Comparison of ENCODE assay signal across 8 mouse cellular contexts in the genomic region with DNA sequence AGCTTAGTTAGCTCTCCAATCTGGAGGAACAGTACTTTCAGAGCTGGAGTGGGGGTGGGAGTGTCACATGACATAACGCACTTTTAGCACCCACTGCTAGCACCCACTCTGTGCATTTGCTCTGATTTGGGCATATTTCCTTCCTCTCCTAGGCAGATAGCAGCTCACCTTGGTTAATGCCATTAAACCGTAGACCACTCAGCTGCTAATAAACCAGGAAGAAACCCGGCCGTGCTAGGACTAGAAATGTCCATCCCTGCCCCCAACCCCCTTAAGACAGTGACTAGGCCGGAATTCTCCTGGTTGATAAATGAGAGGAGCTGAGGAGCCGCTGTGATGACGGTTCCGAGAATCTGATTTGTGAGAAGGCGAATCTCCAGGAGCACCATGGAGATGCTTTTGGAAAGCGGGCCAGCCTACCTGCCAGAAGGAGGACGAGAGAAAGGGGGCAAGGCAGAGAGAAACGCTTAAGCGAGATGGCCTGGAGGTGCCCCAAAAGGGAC. TPM values are rescaled to one million over a fixed set of nuclear protein-coding genes. Genes with fewer than 3 reads are reported as not detected.
A peak's percentile ranks its signal among the peaks of the same experiment; 100 is the strongest.
DNase-seq lines count a peak whose midpoint lies in the region; ATAC-seq and TF ChIP-seq lines count a peak whose summit lies in the region.

A gene (plus strand): TSS at position 70 of the 503 bp plus-strand sequence.

- intact Hi-C loops in gastrocnemius, postnatal 36 days (cut with DNase I), result no loop called here

- no peak for DNase-seq in lung, adult 2 months
- no peak for DNase-seq in embryonic facial prominence, embryonic 14.5 days (ENCODE audit: low spot score)
- DNase-seq in layer of hippocampus, adult 18-20 months (ENCODE audit: low spot score in 2 of 2), result peak; percentile 76 to 94
- DNase-seq in gastrocnemius, postnatal 36 days, result no peak

- peaks cover 50% of the 10 kb centered on the region for H3K27me3 ChIP-seq in lung, embryonic 16.5 days (ENCODE audit: control insufficient read depth, insufficient read depth, low read depth, low read length)
- H3K27me3 ChIP-seq in embryonic facial prominence, embryonic 14.5 days (replicated peaks; ENCODE audit: control insufficient read depth, insufficient read depth, low read length), result peaks cover 51% of the 10 kb centered on the region
- H3K27me3 ChIP-seq in liver, embryonic 16.5 days (ENCODE audit: control insufficient read depth, insufficient read depth, low read depth, low read length), result peaks cover 44% of the 10 kb centered on the region

- no peaks in the 10 kb centered on the region for H3K36me3 ChIP-seq in lung, embryonic 16.5 days (ENCODE audit: control insufficient read depth, insufficient read depth, low read length)
- H3K36me3 ChIP-seq in embryonic facial prominence, embryonic 14.5 days (ENCODE audit: control insufficient read depth, insufficient read depth, low read length), result no peaks in the 10 kb centered on the region
- H3K36me3 ChIP-seq in liver, embryonic 16.5 days (ENCODE audit: control insufficient read depth, insufficient read depth), result no peaks in the 10 kb centered on the region

- peak within 1 kb of the TSS; percentile 54 for H3K9ac ChIP-seq in lung, embryonic 16.5 days (ENCODE audit: low read length)
- peak within 1 kb of the TSS; percentile 62 for H3K9ac ChIP-seq in embryonic facial prominence, embryonic 14.5 days (ENCODE audit: low read depth, low read length)
- H3K9ac ChIP-seq in liver, embryonic 16.5 days (ENCODE audit: low read depth, low read length), result no peak within 1 kb of the TSS

- H3K4me2 ChIP-seq in lung, embryonic 16.5 days (ENCODE audit: low read depth, low read length), result peak within 1 kb of the TSS; percentile 100
- peak within 1 kb of the TSS; percentile 99 for H3K4me2 ChIP-seq in embryonic facial prominence, embryonic 14.5 days (ENCODE audit: low read depth, low read length)
- H3K4me2 ChIP-seq in liver, embryonic 16.5 days (ENCODE audit: low read depth, low read length), result peak within 1 kb of the TSS; percentile 55; the same call in 1 of the 2 replicates

- no peaks in the 10 kb centered on the region for H3K9me3 ChIP-seq in lung, embryonic 16.5 days (ENCODE audit: control insufficient read depth, low read length)
- H3K9me3 ChIP-seq in embryonic facial prominence, embryonic 14.5 days (ENCODE audit: control insufficient read depth, low read length), result no peaks in the 10 kb centered on the region
- no peaks in the 10 kb centered on the region for H3K9me3 ChIP-seq in liver, embryonic 16.5 days (replicated peaks; ENCODE audit: control insufficient read depth, low read length)

- 13% methylated on average over 13 of the region's 13 CpGs for WGBS in lung, embryonic 16.5 days
- 36% methylated on average over 13 of the region's 13 CpGs for WGBS in lung, adult 2 months
- 10% methylated on average over 13 of the region's 13 CpGs for WGBS in embryonic facial prominence, embryonic 14.5 days
- 17% methylated on average over 13 of the region's 13 CpGs for whole genome bisulfite sequencing in liver, embryonic 16.5 days (ENCODE audit: insufficient replicate concordance)

- peaks cover 10% of the 10 kb centered on the region for H3K4me1 ChIP-seq in lung, embryonic 16.5 days (replicated peaks; ENCODE audit: control insufficient read depth, insufficient read depth, low read length)
- H3K4me1 ChIP-seq in lung, adult 2 months (ENCODE audit: control insufficient read depth, insufficient read depth, low read length), result peaks cover 5% of the 10 kb centered on the region
- peaks cover 4% of the 10 kb centered on the region for H3K4me1 ChIP-seq in embryonic facial prominence, embryonic 14.5 days (ENCODE audit: control insufficient read depth, insufficient read depth, low read length)
- H3K4me1 ChIP-seq in liver, embryonic 16.5 days (ENCODE audit: control insufficient read depth, low read depth, low read length), result no peaks in the 10 kb centered on the region

- no peak for TF ChIP-seq CTCF in lung, adult 2 months (IDR thresholded peaks at IDR 0.05; ENCODE audit: insufficient read depth, low read length)

- peak within 1 kb of the TSS; percentile 61 for H3K4me3 ChIP-seq in lung, embryonic 16.5 days (ENCODE audit: low read length)
- no peak within 1 kb of the TSS for H3K4me3 ChIP-seq in lung, adult 2 months (replicated peaks; ENCODE audit: extremely low read depth, low read depth, low read length)
- H3K4me3 ChIP-seq in embryonic facial prominence, embryonic 14.5 days (ENCODE audit: low read depth, low read length), result peak within 1 kb of the TSS; percentile 59
- peak within 1 kb of the TSS; percentile 37 for H3K4me3 ChIP-seq in liver, embryonic 16.5 days (ENCODE audit: low read depth, low read length)

- no peak within 1 kb of the TSS for H3K27ac ChIP-seq in lung, embryonic 16.5 days (ENCODE audit: low read length)
- H3K27ac ChIP-seq in embryonic facial prominence, embryonic 14.5 days (replicated peaks; ENCODE audit: low read depth, low read length), result no peak within 1 kb of the TSS
- no peak within 1 kb of the TSS for H3K27ac ChIP-seq in liver, embryonic 16.5 days (ENCODE audit: low read length)

- ATAC-seq in lung, embryonic 16.5 days (ENCODE audit: low read depth), result no peak
- no peak for ATAC-seq in embryonic facial prominence, embryonic 14.5 days (ENCODE audit: low read depth)
- ATAC-seq in liver, embryonic 16.5 days (ENCODE audit: low read depth), result no peak
- ATAC-seq in megakaryocyte progenitor cell, adult 5-6 weeks (replicated peaks; ENCODE audit: poor library complexity), result no peak
- no peak for ATAC-seq in erythroblast, adult 5-6 weeks (replicated peaks; ENCODE audit: low FRiP score, poor library complexity, severe bottlenecking)

- TF ChIP-seq POLR2A in lung, adult 2 months (IDR thresholded peaks at IDR 0.05; ENCODE audit: borderline replicate concordance, extremely low read depth, low read depth, low read length), result no peak

RNA-seq across cellular contexts. Expression of the gene that starts here (rescaled TPM):
- polyA plus RNA-seq in lung, embryonic 16.5 days (2015; fragmentation: Nextera tagmentation; extraction: Ambion mirVana), result 1.0 and 1.4 TPM in 2 replicates
- polyA plus RNA-seq in lung, adult 2 months (2012; rRNA removed), result 1.3 and 4.4 TPM in 2 replicates
- polyA plus RNA-seq in embryonic facial prominence, embryonic 14.5 days (2014; fragmentation: Nextera tagmentation; extraction: Ambion mirVana), result 3.7 and 4.0 TPM in 2 replicates
- 100 to 1,000 TPM; 561 to 574 TPM for total RNA-seq in layer of hippocampus, adult 18-20 months (2021)
- 0.07 and 0.12 TPM in 2 replicates for polyA plus RNA-seq in liver, embryonic 16.5 days (2015; fragmentation: Nextera tagmentation; extraction: Ambion mirVana)
- total RNA-seq in gastrocnemius, postnatal 36 days (2021), result under 1 TPM in 1 of 2 experiments, not detected in 1; 0.05 TPM
- not detected in 2 replicates for total RNA-seq in megakaryocyte progenitor cell, adult 5-6 weeks (2015)
- total RNA-seq in megakaryocyte progenitor cell, adult 5-6 weeks (2017), result not detected in 2 replicates
- total RNA-seq in erythroblast, adult 5-6 weeks (2015; ENCODE audit: low replicate concordance), result not detected in 2 replicates
- not detected in 2 replicates for total RNA-seq in erythroblast, adult 5-6 weeks (2017; ENCODE audit: low replicate concordance)

Comparison
In these comparisons a context has a peak if more than half of its experiments do, and no peak if none do; other contexts are left out.
1. RNA of the gene that starts here (total RNA-seq): 561 to 574 TPM in layer of hippocampus, adult 18-20 months; 0.05 TPM in gastrocnemius, postnatal 36 days, not detected in megakaryocyte progenitor cell, adult 5-6 weeks and not detected in erythroblast, adult 5-6 weeks; every median in the first group is over 100 times any median in the second.
2. DNase-seq: peak in layer of hippocampus, adult 18-20 months (2 of 2); none in lung, adult 2 months (single experiment), embryonic facial prominence, embryonic 14.5 days (single experiment) and gastrocnemius, postnatal 36 days (0 of 2).
3. Peak in every context shown above with its lines, with median percentiles within 50 percentile points of each other: H3K4me2 ChIP-seq.